Mouse (Mus musculus) ES-CJ7 (cell line): ENCODE results near the gene Fam173a.
A peak's percentile ranks its signal among the peaks of the same experiment; 100 is the strongest.

Experiments used
- DNase-seq: peaks from one replicate; pipeline ENCODE4 v3.0.0; 2011; ENCODE audit warnings: low read depth, low spot score

Gene Fam173a

DNA sequence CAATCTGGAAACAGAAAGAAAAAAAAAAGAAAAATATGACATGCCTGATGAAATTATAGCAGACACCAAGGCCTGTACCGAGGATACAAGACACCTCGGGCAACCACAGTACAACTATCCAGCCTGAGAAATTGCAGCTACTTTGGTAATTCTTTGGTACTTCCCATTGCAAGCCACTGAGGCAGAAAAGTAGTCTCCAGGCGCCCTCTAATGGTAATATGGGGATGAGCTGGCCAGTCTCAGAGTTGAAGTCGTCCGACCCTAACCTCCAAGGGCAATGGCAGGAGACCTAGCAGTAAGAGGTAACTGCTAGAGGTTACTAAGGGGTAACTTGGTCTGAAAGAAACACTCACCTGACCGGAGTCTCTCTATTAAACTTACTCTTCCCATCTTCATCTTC lies 8.3 kb upstream of the Fam173a start:
- peak; percentile 79 for DNase-seq

DNA sequence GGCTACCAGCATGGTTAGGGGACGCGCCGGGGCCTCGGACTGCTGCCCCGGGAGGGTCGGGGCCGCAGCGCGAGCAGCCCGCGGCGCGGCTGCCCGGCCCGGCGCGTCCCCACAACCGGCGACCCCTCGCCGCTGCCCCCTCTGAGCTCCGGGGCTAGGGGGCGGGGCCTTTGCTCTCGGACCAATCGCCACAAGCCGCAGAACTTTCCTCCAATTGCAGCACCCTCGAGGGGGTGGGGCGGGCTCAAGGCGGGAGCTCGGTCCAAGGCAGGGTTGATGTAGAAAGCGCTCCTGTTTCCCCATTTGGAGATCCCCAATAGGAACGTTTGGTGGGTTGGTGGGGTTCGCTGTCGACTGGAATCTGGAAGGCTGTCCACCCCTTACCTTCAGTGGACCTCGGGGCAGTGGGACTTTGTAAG lies 4.3 kb upstream of the Fam173a start, which contains the start of gene Metrn:
Metrn (minus strand) TSS at position 186 of the 419 bp plus-strand sequence.
- peak; percentile 84 for DNase-seq

DNA sequence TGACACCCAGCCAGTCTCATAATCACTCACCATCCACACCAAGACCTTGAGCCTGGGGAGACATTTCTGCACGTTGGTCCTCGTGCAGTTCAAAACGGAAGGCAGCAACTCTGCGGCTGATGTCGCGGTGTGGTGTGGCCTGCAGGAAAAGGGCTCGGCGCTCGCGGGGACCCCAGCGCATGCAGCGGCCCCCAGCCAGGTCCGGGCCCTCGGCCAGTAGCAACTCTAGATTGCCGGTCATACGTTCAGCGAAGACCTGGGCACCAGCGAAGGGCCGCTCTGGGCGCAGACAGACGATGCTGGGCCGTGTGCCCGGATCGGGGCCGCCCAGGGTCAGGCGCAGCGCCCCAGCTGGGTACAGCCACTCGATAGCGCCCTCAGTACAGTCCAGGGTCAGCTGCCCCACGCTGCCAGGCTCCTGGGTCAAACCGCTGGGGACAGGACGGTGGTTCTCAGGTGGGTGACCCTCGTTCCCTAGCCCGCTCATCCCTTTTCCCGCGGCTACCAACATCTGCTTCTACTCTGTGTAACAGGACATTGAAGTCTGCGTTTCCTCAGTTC lies 3.6 kb upstream of the Fam173a start:
- no peak for DNase-seq

DNA sequence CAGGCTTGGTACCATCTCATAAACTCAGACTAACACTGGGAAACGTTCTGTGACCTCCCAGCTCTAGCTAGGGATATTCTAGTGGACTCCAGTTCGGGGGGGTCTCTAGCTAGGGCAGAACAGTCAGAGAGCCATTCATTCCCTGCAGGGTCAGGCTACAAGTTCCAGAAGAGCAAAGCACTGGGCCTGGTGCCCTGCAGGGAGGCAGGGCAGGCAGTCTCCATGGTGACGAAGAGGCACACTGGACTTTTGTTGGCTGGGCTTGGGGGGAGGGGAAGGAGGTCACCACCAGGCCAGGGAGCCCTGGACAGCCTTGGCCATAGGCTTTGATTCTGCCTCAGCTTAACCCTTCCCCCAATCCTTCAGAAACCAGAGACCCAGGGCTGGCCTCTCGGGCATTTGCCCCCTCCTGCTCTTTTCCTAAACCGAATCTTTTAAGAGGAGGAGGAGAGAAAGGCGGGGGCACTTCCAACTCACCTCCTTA lies 3.0 kb upstream of the Fam173a start, which contains the start of gene AC134908.4:
AC134908.4 (minus strand) TSS at position 51 of the 484 bp plus-strand sequence.
- no peak for DNase-seq

DNA sequence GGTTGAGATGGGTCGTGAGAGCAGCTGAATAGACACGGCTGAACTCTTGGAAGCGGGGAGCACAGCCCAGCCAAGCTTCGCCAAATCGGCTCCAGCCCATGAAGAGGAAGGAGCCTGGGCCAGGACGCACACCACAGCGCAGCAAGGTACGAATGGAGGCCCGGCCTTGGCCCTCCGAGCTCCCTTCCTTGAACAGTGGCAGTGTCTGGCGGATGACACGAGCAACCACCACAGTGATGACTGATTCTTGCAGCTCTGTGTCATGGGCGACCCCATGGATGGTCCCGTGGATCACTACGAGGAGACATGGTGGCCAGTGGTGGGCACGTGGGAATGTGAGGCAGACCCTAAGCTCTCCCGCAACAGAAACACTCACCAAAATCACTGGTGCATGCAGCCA lies 2.3 kb upstream of the Fam173a start:
- DNase-seq = no peak

DNA sequence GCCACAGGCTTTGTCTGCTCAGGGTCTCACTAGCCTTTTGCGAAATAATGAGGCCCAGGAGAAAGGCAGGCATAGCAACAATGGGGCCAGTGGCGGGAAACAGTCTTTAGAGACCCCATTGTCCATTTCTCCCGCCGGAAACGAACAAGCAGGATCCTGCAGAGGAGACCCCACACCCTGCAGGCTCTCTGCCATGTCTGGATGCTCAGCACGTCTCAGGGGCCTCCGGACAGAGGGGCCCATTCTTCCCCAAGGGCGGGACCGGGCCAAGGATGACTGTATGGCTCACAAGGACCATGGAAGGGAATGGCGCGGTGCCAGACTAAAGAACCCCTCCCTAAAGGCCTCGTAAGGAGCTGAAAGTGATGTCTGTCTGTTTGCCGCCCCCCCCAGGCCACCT lies 1.5 kb upstream of the Fam173a start:
- DNase-seq = no peak

DNA sequence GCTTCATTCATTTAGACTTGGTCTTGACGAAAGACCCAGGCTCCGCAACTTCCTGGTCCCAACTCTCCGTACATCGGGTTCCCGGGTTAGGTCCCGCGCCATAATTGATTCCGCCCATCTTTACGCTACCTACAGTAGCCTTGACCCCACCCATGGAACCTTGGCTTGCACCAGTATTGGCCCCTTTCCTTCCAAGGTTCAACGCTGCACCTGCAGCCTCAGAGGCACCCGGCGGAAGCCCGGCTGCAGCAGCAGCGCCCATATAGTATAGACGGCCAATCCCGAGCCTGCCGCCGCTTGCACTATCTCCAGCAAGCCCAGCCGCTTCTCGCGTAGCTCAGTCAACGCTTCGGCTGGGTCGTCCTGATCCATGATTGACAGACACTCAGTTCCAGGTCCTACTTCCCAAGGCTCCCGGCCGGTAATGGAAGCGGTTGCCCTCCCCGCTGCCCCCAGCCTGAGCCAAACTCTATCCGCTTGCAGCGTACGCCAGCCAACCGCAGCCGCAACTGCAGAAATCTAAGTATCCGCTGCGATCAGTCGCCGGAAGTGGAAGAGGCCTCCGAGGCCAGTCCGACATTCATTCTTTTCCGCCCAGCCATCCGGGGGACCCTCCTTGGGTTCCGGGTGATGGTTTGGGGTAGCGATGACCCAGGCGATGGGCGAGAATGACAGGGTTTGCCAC lies 716 bp downstream of the Fam173a start:
- peak; percentile 75 for DNase-seq

DNA sequence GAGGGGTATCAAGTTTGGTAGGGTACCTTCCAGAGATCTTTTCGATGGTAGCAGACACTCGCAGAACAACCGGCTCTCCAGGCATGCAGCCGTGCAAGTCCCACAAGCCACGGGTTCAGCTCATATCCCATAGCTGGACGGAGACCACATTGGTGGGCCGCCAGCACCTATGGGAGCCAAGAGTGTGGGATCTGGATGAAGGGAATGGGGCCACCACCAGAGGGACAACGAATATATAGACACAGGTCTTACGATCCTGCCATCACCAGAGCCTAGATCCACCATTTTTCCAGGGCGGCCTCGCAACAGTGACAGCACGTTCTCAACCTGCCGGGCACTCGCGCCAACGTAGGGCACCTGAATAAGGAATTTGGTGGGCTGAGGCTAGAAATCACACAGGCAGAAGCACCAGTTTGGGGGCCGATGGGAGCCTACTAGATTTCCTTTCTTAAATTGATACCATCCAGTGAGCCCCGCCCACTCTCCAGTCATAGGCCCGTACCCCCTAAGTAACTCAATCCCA lies 1.3 kb downstream of the Fam173a start:
- no peak for DNase-seq

DNA sequence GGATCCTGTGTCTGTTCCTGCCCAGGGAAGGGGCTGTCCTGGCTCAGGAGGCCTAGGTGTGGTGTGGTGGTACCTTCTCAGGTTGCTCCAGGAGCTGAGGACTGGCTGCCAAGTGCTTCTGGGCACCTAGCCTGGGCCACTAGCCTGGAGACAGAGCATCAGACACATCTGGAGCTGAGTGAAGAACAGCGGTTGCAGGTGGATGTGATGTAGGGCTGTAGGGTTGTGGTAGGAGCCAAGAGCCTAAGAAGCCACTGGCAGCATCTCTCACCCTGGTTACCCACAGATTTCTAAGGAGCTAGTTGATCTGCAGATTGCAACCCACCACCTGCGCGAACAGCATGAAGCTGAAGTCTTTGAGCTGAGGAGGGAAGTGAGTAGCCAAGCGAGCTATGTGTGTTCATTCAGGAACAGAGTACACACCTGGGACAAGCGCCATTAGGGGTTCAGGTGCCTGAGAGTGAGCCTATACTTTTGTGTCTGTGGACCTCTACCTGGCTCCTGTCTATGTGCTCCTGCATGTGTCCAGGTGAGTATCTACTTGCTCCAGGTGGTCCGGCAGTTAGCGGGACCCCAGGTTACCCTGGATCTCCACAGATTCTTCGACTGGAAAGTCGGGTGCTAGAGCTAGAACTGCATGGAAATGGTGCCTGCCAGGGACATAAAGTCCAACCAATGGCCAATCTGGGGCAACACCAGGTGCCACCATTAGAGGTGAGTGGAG lies 5.8 kb downstream of the Fam173a start:
- no peak for DNase-seq

DNA sequence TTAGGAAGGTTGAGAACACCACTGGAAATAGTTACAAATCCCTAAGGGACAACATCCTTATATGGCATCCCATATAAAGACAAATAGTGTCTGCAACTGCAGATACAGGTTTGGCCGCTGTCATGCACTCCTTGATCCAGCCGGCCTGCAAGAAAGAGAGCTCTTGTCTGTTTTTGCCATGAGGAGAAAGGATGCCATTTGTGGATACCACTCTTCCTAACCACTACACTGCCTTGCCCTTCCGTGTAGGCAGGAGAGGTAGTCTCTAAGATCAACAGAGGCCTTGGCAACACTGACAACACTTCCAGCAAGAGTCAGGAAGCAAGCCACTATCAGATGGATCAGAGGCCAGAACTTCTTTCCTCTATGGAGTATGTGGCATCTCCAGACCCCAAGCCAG lies 6.4 kb downstream of the Fam173a start, which contains the start of gene Ccdc78:
Ccdc78 (plus strand) TSS at position 301 of the 400 bp plus-strand sequence.
- no peak for DNase-seq

DNA sequence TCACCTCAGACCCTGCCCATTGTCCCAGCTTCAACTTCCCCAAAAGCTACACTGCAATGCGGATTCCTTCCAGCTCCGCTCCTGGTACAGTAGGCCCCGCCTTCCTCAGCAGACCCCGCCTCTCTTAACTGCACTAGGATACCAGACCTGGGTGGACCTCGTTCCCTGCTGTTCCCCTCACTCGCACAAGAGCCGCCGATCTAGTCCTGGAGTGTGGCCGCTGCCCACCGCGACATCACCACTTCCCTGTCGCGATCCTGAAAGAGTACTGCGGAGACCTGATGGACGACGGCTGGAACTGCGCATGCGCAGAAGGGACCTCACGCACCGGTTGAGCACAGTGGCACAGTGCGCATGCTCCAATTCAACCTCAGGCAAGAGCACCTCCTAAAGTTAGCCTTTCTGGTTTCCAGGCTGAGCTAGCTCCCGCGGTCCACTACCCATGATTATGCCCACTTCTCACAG lies 7.4 kb downstream of the Fam173a start, which contains the start of gene Haghl:
Haghl (minus strand) TSS at position 393 of the 465 bp plus-strand sequence.
- DNase-seq = peak; percentile 97

DNA sequence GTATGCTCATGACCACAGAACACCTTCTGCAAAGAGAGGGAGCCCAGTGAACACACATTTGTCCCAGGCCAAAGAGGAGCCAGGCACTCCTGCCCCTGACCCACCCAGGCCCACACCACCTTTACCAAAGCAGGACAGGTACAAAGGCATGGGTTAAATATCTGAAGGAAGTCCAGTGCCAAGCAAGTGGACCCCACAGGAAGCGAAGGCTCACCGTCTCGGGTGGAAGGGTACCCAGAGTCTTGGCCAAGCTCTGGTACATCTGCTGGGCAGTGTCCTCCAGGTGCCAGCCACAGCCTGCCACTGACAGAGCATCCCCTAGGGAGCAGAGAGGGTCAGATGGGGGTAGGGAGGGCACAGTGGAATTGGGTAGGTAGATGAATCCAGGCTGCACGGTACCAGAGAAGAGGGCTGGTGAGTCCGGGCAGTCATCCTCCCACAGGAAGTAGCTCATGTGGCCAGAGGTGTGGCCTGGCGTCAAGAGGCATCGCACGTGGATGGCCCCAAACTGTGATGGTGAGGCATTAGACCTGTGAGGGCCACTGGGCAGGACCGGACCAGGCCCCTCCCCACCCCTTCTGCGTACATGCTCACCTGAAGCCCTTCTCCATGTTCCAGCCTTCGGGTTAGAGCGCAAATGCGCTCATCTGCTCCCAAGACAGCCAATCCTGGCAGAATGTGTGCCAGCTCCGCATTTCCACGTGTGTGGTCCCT lies 8.7 kb downstream of the Fam173a start:
- no peak for DNase-seq

DNA sequence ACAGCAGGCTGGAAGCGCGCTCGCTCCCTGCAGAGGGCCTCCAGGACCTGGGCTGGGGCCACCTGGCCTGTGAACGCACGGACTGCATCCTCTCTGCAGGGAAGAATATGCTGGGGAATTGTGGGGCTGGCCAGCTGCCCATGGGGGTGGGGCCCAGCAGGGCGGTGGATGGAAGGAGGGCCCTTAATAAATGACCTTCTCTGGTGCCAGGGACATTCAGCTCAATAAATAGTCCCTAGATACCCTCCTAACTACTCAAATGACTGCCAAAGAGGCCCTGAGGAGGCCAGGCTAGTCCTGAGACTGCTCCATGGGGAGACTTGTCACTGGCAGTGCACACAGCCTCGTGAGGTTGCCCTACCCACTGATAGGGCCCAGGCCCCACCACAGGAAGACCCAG lies 9.6 kb downstream of the Fam173a start:
- no peak for DNase-seq

DNA sequence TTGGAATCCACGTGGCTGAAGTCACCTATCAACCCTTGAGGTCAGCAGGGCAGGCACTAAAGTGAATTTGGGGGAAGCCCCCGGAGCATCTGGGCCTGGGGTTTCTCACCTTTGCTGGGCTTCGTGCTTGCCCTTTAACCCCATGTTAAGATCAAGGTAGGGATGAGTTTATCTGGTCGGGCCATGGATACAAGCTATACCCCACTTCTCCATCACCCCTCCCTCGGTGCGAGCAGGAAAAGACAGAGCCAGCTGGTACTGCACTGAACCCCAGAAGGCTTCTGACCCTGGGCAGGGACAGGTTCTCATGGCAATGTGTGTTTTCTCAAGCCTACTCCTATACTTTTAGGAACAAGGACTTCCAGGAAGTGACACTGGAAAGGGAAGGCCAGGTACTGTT lies 11.4 kb downstream of the Fam173a start:
- no peak for DNase-seq

DNA sequence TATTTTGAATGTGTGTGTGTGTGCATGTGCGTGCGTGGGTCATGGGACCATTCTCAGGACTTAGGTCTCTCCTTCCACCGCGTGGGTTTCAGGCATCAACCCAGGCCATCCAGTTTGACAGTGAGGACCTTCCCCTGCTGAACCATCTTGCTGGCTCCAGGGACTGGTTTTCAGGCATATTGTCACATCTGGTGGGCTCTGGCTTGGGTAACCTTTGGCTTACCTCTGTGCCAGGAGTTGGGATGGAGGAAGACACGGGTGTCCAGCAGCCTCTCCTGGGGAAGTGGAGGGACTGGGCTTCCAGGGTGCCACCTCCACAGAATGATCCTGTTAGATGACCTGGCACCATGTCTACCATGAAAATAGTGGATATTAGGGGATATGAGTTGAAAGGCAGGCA lies 14.8 kb downstream of the Fam173a start:
- no peak for DNase-seq

DNA sequence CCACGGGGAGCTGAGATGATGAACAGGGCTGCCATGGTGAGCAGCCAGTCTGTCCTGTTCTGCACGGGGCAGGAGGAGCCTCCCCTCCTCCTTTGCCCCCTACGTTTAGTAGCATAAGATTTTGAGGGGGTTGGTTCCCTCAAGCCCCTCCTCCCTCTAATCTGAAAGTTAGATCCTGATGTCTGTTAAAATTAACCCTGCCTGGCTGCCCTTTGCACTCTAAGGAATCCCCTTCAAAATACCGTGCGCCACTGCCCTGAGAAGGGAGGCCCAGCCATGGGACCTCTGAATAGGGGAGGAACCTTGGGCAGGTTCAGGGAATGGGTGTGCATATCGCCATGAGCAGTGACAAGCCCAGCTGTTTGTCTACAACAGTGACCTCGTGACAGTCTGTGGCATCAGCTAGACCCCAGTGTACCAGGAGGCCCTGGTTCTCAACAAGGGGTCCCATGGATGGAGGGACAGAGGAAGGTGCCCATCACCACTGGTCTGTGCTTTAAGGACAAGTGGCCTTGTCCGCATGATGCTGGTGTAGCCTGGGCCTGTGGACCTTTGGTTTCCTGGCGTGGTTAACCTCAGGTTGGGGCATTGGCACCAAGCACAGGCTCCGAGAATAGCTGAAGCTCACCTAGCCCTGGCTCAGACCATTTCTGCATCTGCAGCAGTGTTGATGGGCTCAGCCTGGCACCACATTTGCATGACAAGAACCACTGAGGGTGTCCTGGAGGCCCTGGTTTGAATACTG lies 17.2 kb downstream of the Fam173a start:
- DNase-seq = no peak

DNA sequence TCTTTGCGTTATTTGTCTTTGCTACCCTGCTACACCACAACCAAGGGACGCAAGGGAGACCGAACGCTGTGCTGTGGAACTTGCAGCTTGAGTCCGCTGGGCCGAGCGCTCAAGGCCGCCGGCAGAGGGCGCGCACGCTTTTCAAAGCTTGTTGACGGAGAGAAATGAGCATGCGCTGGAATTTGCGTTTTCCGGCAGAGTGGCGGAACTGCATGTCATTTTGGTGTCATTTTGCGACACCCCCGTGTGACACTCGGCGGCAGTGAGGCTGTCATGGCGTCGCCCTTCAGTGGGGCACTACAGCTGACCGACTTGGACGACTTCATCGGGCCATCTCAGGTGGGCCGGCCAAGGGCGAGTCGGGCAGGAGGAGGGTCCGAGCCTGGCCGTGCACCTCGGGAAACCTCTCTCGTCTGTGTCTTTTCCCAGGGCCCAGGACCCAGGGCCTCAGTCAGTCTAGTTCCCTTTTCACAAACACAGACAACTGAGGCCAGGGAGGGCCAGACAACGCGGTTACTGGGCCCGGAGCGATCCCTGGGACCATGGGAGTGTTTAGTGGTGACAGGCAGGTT lies 19.1 kb downstream of the Fam173a start, which contains the start of gene Narfl:
Narfl (plus strand) TSS at position 228 of the 572 bp plus-strand sequence.
- DNase-seq = peak; percentile 99

DNA sequence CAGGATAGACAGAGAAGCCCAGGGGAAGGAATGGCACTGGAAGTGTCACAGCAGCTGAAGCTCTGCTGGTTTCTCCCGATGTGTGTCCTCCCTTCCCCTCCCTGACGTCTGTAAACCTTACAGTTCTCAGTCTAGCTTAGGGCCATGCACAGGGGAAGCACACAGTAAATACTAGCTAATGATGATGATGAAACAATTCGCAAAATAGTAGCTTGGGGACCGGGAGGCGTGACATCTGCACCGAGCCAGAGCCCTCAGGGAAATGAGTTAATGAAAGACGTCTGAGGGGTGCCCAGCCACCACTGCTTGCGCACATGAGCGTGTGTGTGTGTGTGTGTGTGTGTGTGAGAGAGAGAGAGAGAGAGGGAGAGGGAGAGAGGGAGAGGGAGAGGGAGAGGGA lies 23.4 kb downstream of the Fam173a start:
- DNase-seq = no peak

DNA sequence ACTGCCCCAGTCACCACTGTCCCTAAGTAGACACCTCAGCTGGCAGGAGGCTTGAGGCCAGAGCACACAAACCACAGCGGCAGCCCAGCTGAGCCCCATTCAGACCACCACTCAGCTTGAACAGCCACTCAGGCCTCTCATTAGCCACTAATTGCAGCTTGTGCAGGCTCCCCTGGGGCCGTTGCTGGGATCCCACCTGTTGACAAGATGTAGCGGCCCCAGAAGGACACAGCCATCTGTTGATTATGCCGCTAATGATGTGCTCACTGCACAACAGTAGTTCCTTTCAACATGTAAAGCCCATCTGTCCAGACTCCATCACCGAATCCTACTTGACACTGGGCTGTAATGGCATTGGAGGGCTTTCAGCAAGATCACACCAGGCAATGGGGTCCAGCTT lies 26.8 kb downstream of the Fam173a start:
- no peak for DNase-seq

DNA sequence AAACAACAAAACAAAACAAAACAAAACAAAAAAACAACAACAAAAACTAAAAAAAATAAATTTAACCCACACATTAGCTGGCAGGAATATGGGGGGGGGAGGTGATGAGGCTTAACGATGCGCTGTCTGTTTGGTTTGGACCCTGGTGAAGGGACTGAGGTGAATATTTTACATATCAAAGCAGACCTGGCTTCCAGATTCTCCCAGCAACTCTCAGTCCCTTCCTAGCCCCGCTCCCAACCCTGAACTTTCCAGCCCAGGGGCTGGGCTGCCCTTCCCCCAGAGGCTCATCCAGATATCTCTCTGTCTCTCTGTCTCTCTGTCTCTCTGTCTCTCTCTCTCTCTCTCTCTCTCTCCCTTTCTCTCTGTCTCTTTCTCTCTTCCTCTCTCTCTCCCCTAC lies 30.1 kb downstream of the Fam173a start:
- peak; percentile 60 for DNase-seq
